In the genomic region with DNA sequence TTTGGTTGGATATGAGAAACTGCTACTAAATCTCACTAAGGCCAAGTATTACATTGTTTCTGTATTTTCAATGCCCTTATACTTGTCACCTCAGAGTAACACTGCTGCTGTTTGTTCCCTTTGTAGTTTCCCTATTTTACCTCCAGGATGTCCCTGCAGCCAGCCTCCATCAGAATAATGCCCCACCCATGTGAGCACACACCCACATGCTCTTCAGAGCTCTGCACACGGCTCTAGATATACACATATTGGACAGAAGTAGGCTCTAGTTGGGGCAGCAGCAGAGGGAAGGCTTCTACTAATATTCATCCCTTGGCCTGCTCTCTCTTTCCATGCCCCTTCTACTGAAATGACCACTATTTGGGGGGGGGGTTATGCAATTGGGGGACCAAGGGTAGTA, we compare ENCODE assay signal across 11 mouse cellular contexts. TPM values are rescaled to one million over a fixed set of nuclear protein-coding genes. Genes with fewer than 3 reads are reported as not detected.
DNase-seq lines count a peak whose midpoint lies in the region; ATAC-seq lines count a peak whose summit lies in the region.
"Had no signal": no experiment of that assay in that cellular context is flagged by ENCODE, and none has a peak within 500 bp of the region (broad histone marks: within the 10 kb centered on the region; RNA-seq: fewer than 3 reads in every experiment).

No protein-coding gene starts in this region.

- H3K9ac ChIP-seq in hindbrain, embryonic 12.5 days: no peak overlapping the region
- H3K9ac ChIP-seq in hindbrain, embryonic 16.5 days (ENCODE audit: low read depth, low read length): no peak overlapping the region
- H3K9ac ChIP-seq in lung, embryonic 15.5 days: no peak overlapping the region
- H3K9ac ChIP-seq in neural tube, embryonic 14.5 days (replicated peaks; ENCODE audit: low read depth, low read length): no peak overlapping the region

- peak overlapping the region; percentile 12; the same call in 1 of the 2 replicates for H3K27ac ChIP-seq in hindbrain, embryonic 12.5 days
- no peak overlapping the region for H3K27ac ChIP-seq in hindbrain, embryonic 16.5 days (ENCODE audit: low read depth, low read length)
- peak overlapping the region; percentile 62 for H3K27ac ChIP-seq in lung, embryonic 15.5 days
- peak overlapping the region; percentile 45 for H3K27ac ChIP-seq in neural tube, embryonic 14.5 days (ENCODE audit: low read depth, low read length)

- ATAC-seq in hindbrain, embryonic 12.5 days (ENCODE audit: low FRiP score): no peak
- no peak for ATAC-seq in hindbrain, embryonic 16.5 days
- ATAC-seq in lung, embryonic 15.5 days (ENCODE audit: borderline replicate concordance, extremely low read depth, low FRiP score, low TSS enrichment): no peak
- no peak for ATAC-seq in neural tube, embryonic 14.5 days (ENCODE audit: low read depth)

- no peak overlapping the region for H3K4me3 ChIP-seq in hindbrain, embryonic 12.5 days
- H3K4me3 ChIP-seq in hindbrain, embryonic 16.5 days (ENCODE audit: low read length): no peak overlapping the region
- no peak overlapping the region for H3K4me3 ChIP-seq in lung, embryonic 15.5 days
- H3K4me3 ChIP-seq in neural tube, embryonic 14.5 days (ENCODE audit: low read depth, low read length): no peak overlapping the region

- H3K27me3 ChIP-seq in hindbrain, embryonic 12.5 days: no peaks in the 10 kb centered on the region
- no peaks in the 10 kb centered on the region for H3K27me3 ChIP-seq in hindbrain, embryonic 16.5 days (replicated peaks; ENCODE audit: control insufficient read depth, insufficient read depth, low read length)
- 0 out of 2 replicates have a peak, but pooled peaks cover 5% of the 10 kb centered on the region for H3K27me3 ChIP-seq in lung, embryonic 15.5 days
- no peaks in the 10 kb centered on the region for H3K27me3 ChIP-seq in neural tube, embryonic 14.5 days (ENCODE audit: control insufficient read depth, insufficient read depth, low read length)

- no peaks in the 10 kb centered on the region for H3K9me3 ChIP-seq in hindbrain, embryonic 12.5 days (replicated peaks)
- H3K9me3 ChIP-seq in hindbrain, embryonic 16.5 days (ENCODE audit: control insufficient read depth, low read length): no peaks in the 10 kb centered on the region
- H3K9me3 ChIP-seq in lung, embryonic 15.5 days: no peaks in the 10 kb centered on the region
- no peaks in the 10 kb centered on the region for H3K9me3 ChIP-seq in neural tube, embryonic 14.5 days (ENCODE audit: control insufficient read depth, low read length)

- no peak for DNase-seq in lung, postnatal 10 days
- DNase-seq in ZHBTc4 (ENCODE audit: low read depth, low spot score): peak; percentile 58
- DNase-seq in embryo, embryonic 9.5 days (ENCODE audit: extremely low spot score): no peak
- no peak for DNase-seq in testis, postnatal 10 days (ENCODE audit: low spot score)
- DNase-seq: kidney, postnatal 14 days; lung, adult 18-20 months; thymus, adult 18-20 months had no signal

- peaks cover 8% of the 10 kb centered on the region; the same call in 1 of the 2 replicates for H3K36me3 ChIP-seq in hindbrain, embryonic 12.5 days
- H3K36me3 ChIP-seq in hindbrain, embryonic 16.5 days (ENCODE audit: control insufficient read depth, insufficient read depth, low read length): no peaks in the 10 kb centered on the region
- peaks cover 10% of the 10 kb centered on the region; the same call in 1 of the 2 replicates for H3K36me3 ChIP-seq in lung, embryonic 15.5 days
- H3K36me3 ChIP-seq in neural tube, embryonic 14.5 days (ENCODE audit: control insufficient read depth, insufficient read depth, low read length): no peaks in the 10 kb centered on the region

- 61% methylated on average over 1 of the region's 1 CpGs for WGBS in hindbrain, embryonic 12.5 days
- WGBS in hindbrain, embryonic 16.5 days: 54% methylated on average over 1 of the region's 1 CpGs
- 14% methylated on average over 1 of the region's 1 CpGs for WGBS in lung, embryonic 15.5 days
- 48% methylated on average over 1 of the region's 1 CpGs for WGBS in neural tube, embryonic 14.5 days

- H3K4me2 ChIP-seq in hindbrain, embryonic 12.5 days (replicated peaks): 0 out of 2 replicates have a peak overlapping the region, but pooled peaks have one; percentile 6
- no peak overlapping the region for H3K4me2 ChIP-seq in hindbrain, embryonic 16.5 days (ENCODE audit: low read length)
- H3K4me2 ChIP-seq in lung, embryonic 15.5 days: peak overlapping the region; percentile 66
- H3K4me2 ChIP-seq in neural tube, embryonic 14.5 days (ENCODE audit: low read depth, low read length): no peak overlapping the region

- peaks cover 23% of the 10 kb centered on the region for H3K4me1 ChIP-seq in hindbrain, embryonic 12.5 days
- peaks cover 21% of the 10 kb centered on the region for H3K4me1 ChIP-seq in hindbrain, embryonic 16.5 days (ENCODE audit: control insufficient read depth, insufficient read depth, low read depth, low read length)
- H3K4me1 ChIP-seq in lung, embryonic 15.5 days: peaks cover 44% of the 10 kb centered on the region
- peaks cover 23% of the 10 kb centered on the region for H3K4me1 ChIP-seq in neural tube, embryonic 14.5 days (ENCODE audit: control insufficient read depth, insufficient read depth, low read length)

RNA-seq across cellular contexts. Expression of gene Fstl1, which starts 3.7 kb away (rescaled TPM):
- polyA plus RNA-seq in hindbrain, embryonic 12.5 days (2016; fragmentation: Nextera tagmentation; extraction: Ambion mirVana): 328 and 345 TPM in 2 replicates
- polyA plus RNA-seq in hindbrain, embryonic 16.5 days (2015; fragmentation: Nextera tagmentation; extraction: Ambion mirVana): 81.2 and 110 TPM in 2 replicates
- polyA plus RNA-seq in lung, embryonic 15.5 days (2015; fragmentation: Nextera tagmentation; extraction: Ambion mirVana): 520 and 550 TPM in 2 replicates
- polyA plus RNA-seq in neural tube, embryonic 14.5 days (2014; fragmentation: Nextera tagmentation; extraction: Ambion mirVana): 62.8 and 170 TPM in 2 replicates

Comparison
In these comparisons a context has a peak if more than half of its experiments do, and no peak if none do; other contexts are left out.
1. H3K4me2 ChIP-seq: peak in hindbrain, embryonic 12.5 days (single experiment) and lung, embryonic 15.5 days (single experiment); none in hindbrain, embryonic 16.5 days (single experiment) and neural tube, embryonic 14.5 days (single experiment).